9 mouse cellular contexts compared by ENCODE assay signal in genomic region chr13:6469446-6470227, GRCm38 (mm10).
DNase-seq lines count a peak whose midpoint lies in the region; ATAC-seq lines count a peak whose summit lies in the region.
"Had no signal": no experiment of that assay in that cellular context is flagged by ENCODE, and none has a peak within 500 bp of the region (broad histone marks: within the 10 kb centered on the region; RNA-seq: fewer than 3 reads in every experiment).

No protein-coding gene starts in this region.

- H3K4me1 ChIP-seq in embryonic facial prominence, embryonic 10.5 days, result peaks cover 5% of the 10 kb centered on the region
- peaks cover 9 to 29% of the 10 kb centered on the region in 2 experiments for H3K4me1 ChIP-seq in heart, embryonic 14.5 days (ENCODE audit: control insufficient read depth in 2 of 2, insufficient read depth in 2 of 2, low read length in 2 of 2)
- H3K4me1 ChIP-seq in kidney, embryonic 15.5 days, result 0 out of 2 replicates have a peak, but pooled peaks cover 5% of the 10 kb centered on the region
- H3K4me1 ChIP-seq in lung, embryonic 16.5 days (replicated peaks; ENCODE audit: control insufficient read depth, insufficient read depth, low read length), result no peaks in the 10 kb centered on the region; the same call in 1 of the 2 replicates
- H3K4me1 ChIP-seq: liver, embryonic 13.5 days had no signal

- H3K27me3 ChIP-seq in embryonic facial prominence, embryonic 10.5 days (replicated peaks; ENCODE audit: low read depth, poor library complexity, severe bottlenecking), result no peaks in the 10 kb centered on the region
- H3K27me3 ChIP-seq in heart, embryonic 14.5 days (ENCODE audit: control insufficient read depth, insufficient read depth, low read length), result no peaks in the 10 kb centered on the region
- no peaks in the 10 kb centered on the region for H3K27me3 ChIP-seq in kidney, embryonic 15.5 days
- no peaks in the 10 kb centered on the region for H3K27me3 ChIP-seq in lung, embryonic 16.5 days (ENCODE audit: control insufficient read depth, insufficient read depth, low read depth, low read length)
- H3K27me3 ChIP-seq: liver, embryonic 13.5 days had no signal

- no peaks in the 10 kb centered on the region for H3K9me3 ChIP-seq in embryonic facial prominence, embryonic 10.5 days
- H3K9me3 ChIP-seq in heart, embryonic 14.5 days (ENCODE audit: control insufficient read depth, low read length), result 0 out of 2 replicates have a peak, but pooled peaks cover 3% of the 10 kb centered on the region
- no peaks in the 10 kb centered on the region for H3K9me3 ChIP-seq in kidney, embryonic 15.5 days (replicated peaks)
- H3K9me3 ChIP-seq in lung, embryonic 16.5 days (ENCODE audit: control insufficient read depth, low read length), result no peaks in the 10 kb centered on the region
- H3K9me3 ChIP-seq: liver, embryonic 13.5 days had no signal

- H3K9ac ChIP-seq in heart, embryonic 14.5 days (ENCODE audit: low read length), result no peak overlapping the region
- no peak overlapping the region for H3K9ac ChIP-seq in kidney, embryonic 15.5 days
- no peak overlapping the region for H3K9ac ChIP-seq in lung, embryonic 16.5 days (ENCODE audit: low read length)
- H3K9ac ChIP-seq: liver, embryonic 13.5 days had no signal

- H3K4me2 ChIP-seq in heart, embryonic 14.5 days (ENCODE audit: low read length), result no peak overlapping the region
- no peak overlapping the region for H3K4me2 ChIP-seq in kidney, embryonic 15.5 days
- no peak overlapping the region for H3K4me2 ChIP-seq in lung, embryonic 16.5 days (ENCODE audit: low read depth, low read length)
- H3K4me2 ChIP-seq: liver, embryonic 13.5 days had no signal

- DNase-seq in A20 (ENCODE audit: low read depth, low spot score), result peak; percentile 36
- DNase-seq in embryonic facial prominence, embryonic 10.5 days (ENCODE audit: low spot score), result peak; percentile 49
- peak; percentile 68 for DNase-seq in retina, postnatal 1 day
- DNase-seq in c-Kit-positive CD71-positive TER-119-positive erythroid progenitor cells, embryonic 14.5 days (ENCODE audit: low spot score), result no peak
- DNase-seq: liver, embryonic 13.5 days had no signal

- no peak overlapping the region for H3K27ac ChIP-seq in embryonic facial prominence, embryonic 10.5 days (replicated peaks)
- no peak overlapping the region for H3K27ac ChIP-seq in heart, embryonic 14.5 days (replicated peaks in 1 of 2; ENCODE audit: control insufficient read depth in 1 of 2, insufficient read depth in 1 of 2, low read depth in 2 of 2, low read length in 2 of 2)
- H3K27ac ChIP-seq in kidney, embryonic 15.5 days, result no peak overlapping the region
- no peak overlapping the region for H3K27ac ChIP-seq in lung, embryonic 16.5 days (ENCODE audit: low read length)
- H3K27ac ChIP-seq: liver, embryonic 13.5 days had no signal

- peak; percentile 24 for ATAC-seq in activated CD4-positive, CD25-positive, alpha-beta regulatory T cell, adult 4 months
- 0 out of 2 replicates have a peak, but pooled peaks have one; percentile 39 for ATAC-seq in heart, embryonic 14.5 days (ENCODE audit: insufficient number of reproducible peaks, insufficient read depth, low FRiP score, low read depth)
- peak; percentile 88 for ATAC-seq in kidney, embryonic 15.5 days (replicated peaks; ENCODE audit: low FRiP score)
- peak; percentile 68 for ATAC-seq in lung, embryonic 16.5 days (ENCODE audit: low read depth)

- no peaks in the 10 kb centered on the region for H3K36me3 ChIP-seq in embryonic facial prominence, embryonic 10.5 days (replicated peaks)
- H3K36me3 ChIP-seq in heart, embryonic 14.5 days (ENCODE audit: control insufficient read depth, insufficient read depth, low read length), result no peaks in the 10 kb centered on the region
- H3K36me3 ChIP-seq in kidney, embryonic 15.5 days, result no peaks in the 10 kb centered on the region
- H3K36me3 ChIP-seq in lung, embryonic 16.5 days (ENCODE audit: control insufficient read depth, insufficient read depth, low read length), result no peaks in the 10 kb centered on the region
- H3K36me3 ChIP-seq: liver, embryonic 13.5 days had no signal

- WGBS in embryonic facial prominence, embryonic 10.5 days, result 65% methylated on average over 11 of the region's 11 CpGs
- whole genome bisulfite sequencing in heart, embryonic 14.5 days, result 59% methylated on average over 11 of the region's 11 CpGs
- WGBS in kidney, embryonic 15.5 days, result 64% methylated on average over 11 of the region's 11 CpGs
- 56% methylated on average over 11 of the region's 11 CpGs for WGBS in lung, embryonic 16.5 days

- no peak overlapping the region for H3K4me3 ChIP-seq in embryonic facial prominence, embryonic 10.5 days
- no peak overlapping the region for H3K4me3 ChIP-seq in heart, embryonic 14.5 days (ENCODE audit: control insufficient read depth in 1 of 2, insufficient read depth in 1 of 2, low read depth in 1 of 2, low read length in 2 of 2)
- no peak overlapping the region for H3K4me3 ChIP-seq in kidney, embryonic 15.5 days (replicated peaks)
- no peak overlapping the region for H3K4me3 ChIP-seq in lung, embryonic 16.5 days (ENCODE audit: low read length)
- H3K4me3 ChIP-seq: liver, embryonic 13.5 days had no signal

Comparison
In these comparisons a context has a peak if more than half of its experiments do, and no peak if none do; other contexts are left out.
1. ATAC-seq: peak in every context shown above with its lines; median percentile 88 in kidney, embryonic 15.5 days; 68 in lung, embryonic 16.5 days; 39 in heart, embryonic 14.5 days; 24 in activated CD4-positive, CD25-positive, alpha-beta regulatory T cell, adult 4 months.